Mouse (Mus musculus): ENCODE data around the gene Rpl9.

The Rpl9 gene

DNA sequence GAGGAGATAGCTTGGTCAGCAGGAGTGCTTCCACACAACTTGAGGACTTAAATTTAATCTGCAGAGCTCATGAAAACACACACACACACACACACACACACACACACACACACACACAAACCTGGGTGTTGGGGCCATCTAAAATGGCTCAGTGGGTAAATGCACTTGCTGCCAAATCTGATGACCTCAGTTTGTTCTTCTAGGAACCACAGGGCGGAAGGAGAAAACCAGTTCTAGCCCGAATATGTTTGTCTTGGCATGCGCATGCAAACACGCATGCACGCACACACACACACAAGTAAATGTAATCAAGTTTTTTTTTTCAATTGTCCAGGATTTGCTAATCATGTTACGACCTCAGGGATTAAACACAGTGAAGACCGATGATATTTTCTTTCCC lies 19.7 kb downstream of the Rpl9 start:
- no peak for DNase-seq

DNA sequence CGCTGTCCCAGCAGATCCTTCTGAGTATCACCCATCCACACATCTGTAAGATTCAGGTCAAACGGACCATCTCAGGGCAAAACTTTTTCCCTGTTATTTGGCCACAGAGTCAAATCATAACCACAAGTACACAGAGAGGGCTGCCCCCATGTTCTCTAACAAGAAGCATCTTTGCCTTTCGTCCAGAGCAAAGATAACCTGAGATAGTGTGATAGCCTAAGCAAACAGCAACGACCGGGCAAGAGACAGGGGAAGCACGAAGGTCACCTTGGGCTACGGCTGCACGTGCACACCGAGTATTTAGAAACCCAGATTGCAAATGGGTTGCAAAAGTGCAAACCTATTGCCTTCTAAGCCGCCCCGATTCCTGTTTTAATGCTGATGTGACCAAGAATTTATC lies 23.4 kb downstream of the Rpl9 start:
- DNase-seq = no peak

DNA sequence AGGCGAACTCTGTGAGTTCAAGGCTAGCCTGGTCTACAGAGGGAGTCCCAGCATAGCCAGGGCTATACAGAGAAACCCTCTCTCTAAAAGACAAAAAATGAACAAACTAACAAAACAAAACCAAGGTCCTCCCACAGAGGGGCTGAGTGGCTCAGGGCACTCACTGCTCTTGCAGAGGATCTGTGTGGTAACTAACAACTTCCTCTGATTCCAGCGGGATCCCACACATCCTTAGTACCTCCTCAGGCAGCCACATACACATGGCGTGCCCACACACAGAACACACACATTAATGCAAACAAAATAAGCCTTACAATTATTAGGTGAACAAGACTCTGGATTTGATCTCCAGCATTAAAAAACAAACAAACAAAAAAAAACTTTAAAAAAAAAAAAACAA lies 33.5 kb downstream of the Rpl9 start:
- no peak for DNase-seq

DNA sequence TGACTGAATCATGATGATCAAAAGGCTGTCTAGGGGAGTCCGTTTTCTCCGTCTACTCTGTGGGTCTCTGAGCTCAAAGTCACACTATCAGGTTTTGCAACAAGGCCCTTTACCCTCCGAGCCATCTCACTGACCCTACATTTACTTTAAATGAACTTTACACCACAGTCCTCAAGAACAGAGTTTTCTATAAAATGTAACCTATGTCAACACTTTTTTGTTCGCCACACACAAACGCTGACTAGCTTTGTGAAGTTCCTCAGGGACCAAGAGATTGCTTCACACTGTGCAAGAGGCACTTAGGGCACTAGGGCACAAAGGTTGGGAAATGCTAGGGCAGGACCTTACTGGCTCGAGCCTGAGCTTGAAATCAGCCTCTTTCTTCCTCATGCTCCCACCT lies 34.4 kb downstream of the Rpl9 start:
- DNase-seq = no peak

DNA sequence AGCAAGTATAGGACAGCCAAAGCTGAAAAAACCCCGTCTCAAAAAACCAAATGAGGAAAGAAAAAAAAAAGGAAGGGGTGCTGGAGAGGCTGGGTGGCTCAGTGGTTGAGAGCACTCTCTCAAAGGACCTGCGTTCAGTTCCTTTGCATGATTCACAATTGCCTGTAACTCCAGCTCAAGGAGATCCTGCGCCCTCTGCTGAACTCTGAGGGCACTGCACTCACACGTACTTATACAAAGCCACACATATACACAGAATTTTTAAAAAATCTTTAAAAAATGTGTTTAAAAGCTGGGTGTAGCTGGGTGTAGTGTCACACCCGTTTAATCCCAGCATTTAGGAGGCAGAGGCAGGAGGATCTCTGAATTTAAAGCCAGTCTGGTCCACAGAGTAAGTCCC lies 36.3 kb downstream of the Rpl9 start:
- DNase-seq = no peak

DNA sequence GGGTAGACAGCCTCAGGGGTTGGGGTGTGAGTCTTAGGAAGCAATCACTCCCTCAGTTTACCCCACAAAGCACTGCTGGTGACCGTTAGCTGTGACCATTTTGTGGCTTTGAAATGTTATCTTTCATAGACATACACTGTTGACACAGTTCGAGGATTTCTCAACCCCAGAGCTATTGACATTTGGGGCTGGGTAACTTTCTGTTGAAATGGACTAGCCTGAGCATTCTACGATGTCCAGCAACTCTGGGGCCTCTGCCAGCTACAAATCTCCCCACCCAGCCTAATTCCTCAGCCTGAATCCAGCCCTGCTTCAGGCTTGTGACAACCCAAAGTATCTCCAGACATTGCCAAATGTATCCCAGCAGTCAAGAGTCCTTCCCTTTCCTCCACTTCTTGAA lies 37.1 kb downstream of the Rpl9 start:
- DNase-seq = no peak

DNA sequence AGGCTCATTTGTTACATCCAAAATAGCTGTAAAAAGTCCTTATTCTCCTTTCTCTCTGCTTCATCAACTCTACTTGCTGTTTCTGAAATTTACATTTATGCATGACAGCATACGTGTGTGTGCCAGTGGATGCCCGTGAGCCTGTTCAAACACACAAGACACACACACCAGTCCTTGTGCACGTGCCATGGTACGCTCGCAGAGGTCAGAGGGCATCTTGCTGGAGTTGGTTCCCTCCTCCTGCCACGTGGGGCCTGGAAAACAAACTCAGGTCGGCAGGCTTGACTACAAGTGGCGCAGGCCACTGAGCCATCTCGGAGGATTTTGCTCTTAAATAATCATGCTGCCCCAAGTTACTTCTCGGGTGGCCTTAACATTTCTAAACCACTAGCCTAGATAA lies 40.7 kb downstream of the Rpl9 start:
- no peak for DNase-seq

DNA sequence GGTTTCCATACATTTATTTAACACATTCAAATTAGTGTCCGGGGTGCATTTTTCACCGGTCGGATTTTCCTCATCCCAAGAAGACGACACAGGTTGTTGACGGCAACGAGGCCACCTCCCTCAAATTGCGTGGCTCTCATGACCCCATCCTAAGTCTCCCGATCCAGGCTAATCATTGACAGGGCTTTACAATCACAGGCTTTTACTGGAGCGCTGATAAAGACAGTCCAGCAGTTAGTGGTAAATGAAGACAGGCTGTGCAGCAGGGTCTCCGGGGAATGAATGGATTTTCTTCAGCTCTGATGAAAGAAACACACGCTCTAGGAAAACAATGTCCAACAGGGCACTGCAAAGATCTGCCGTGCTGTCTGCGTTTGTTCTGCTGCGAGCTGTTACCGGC lies 43.1 kb downstream of the Rpl9 start, which contains the start of gene Klb:
Gene Klb, plus strand, starts transcription at position 147 of the 400 bp plus-strand sequence.
- DNase-seq = no peak

DNA sequence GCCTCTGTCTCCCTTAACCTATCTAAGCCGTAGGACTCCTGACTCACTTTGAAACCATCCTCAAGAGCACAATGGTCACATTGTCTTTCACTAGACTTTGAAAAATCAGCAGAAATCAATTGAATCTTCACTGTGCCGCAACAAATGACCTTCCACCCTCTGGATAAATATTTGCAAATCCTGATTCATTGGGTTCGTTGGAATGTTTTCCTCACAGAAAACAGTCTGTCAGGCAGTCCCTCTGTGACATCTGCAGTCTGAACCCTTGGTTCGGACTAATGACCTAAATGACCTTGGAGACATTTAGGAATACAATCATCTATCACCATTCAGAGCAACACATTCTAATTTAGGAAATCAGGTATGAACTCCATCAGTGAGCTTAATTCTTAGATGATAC lies 51.1 kb downstream of the Rpl9 start:
- no peak for DNase-seq

DNA sequence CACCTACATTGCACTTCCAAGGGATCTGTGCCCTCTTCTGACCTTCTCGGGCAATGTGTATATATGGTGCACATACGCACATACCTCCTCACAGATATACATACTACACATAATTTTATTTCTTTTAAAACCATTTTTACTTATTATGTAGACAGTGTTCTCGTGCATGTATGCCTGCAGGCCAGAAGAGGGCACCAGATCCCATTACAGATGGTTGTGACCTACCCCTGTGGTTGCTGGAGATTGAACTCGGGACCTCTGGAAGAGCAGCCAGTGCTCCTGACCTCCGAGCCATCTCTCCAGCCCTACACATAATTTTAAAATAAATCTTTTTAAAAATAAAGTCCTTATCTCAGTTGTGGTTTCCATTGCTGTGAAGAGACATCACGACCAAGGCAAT lies 52.9 kb downstream of the Rpl9 start:
- DNase-seq = no peak
